Mouse (Mus musculus) neutrophil, adult 59 days (primary cell): ENCODE results near the gene Pdlim1. TPM values are rescaled to one million over a fixed set of nuclear protein-coding genes. Genes with fewer than 3 reads are reported as not detected.

ENCODE experiments used
- total RNA-seq, 2 experiments: library from RNA; stranded (reverse); gene quantifications; 1 replicate in 1 of 2; 2 replicates in 1 of 2; pipeline ENCODE4 v1.2.4; 2023

The Pdlim1 gene
- total RNA-seq, result 10 to 100 TPM; 40.2 to 61.7 TPM

GRCm38 (mm10) chr19:40271308-40271892, at the start of gene Pdlim1:
Pdlim1 (minus strand) TSS chr19:40271842.

GRCm38 (mm10) chr19:40187160-40187559, 84.5 kb downstream of the Pdlim1 start, which contains the start of gene Cyp2c70:
Cyp2c70 (minus strand) TSS chr19:40187333.

Other genes with a start within 250 kb of the Pdlim1 start
- not detected for gene Cyp2c54, start 198.0 kb downstream of the Pdlim1 start, total RNA-seq
- not detected for gene Cyp2c50, start 182.2 kb downstream of the Pdlim1 start, total RNA-seq
- not detected for gene Cyp2c70, start 84.5 kb downstream of the Pdlim1 start, total RNA-seq
- gene Sorbs1, start 241.9 kb upstream of the Pdlim1 start, total RNA-seq, result 1 to 10 TPM; 4.5 to 6.8 TPM